Mouse (Mus musculus): Measurements from ENCODE around the gene Nol10.
A peak's percentile ranks its signal among the peaks of the same experiment; 100 is the strongest.

Nol10 gene

GRCm38 (mm10) chr12:17348048-17349036 is at the start of gene Nol10:
Gene Nol10 (plus strand): TSS chr12:17348458.
- DNase-seq, result peak; percentile 81

GRCm38 (mm10) chr12:17299902-17300301 is 48.4 kb upstream of the Nol10 start:
- no peak for DNase-seq

GRCm38 (mm10) chr12:17305445-17305844 is 42.8 kb upstream of the Nol10 start:
- no peak for DNase-seq

- DNase-seq, result no peak
Measured at GRCm38 (mm10) chr12:17308246-17308645, 40.0 kb upstream of the Nol10 start.

- no peak for DNase-seq
Measured at GRCm38 (mm10) chr12:17310852-17311839, 37.1 kb upstream of the Nol10 start.

GRCm38 (mm10) chr12:17316096-17316495 is 32.2 kb upstream of the Nol10 start:
- DNase-seq, result no peak

GRCm38 (mm10) chr12:17317970-17318369 is 30.3 kb upstream of the Nol10 start:
- no peak for DNase-seq

- no peak for DNase-seq
Measured at GRCm38 (mm10) chr12:17318453-17318852, 29.8 kb upstream of the Nol10 start.

- DNase-seq, result no peak
Measured at GRCm38 (mm10) chr12:17324549-17325470, 23.4 kb upstream of the Nol10 start.

GRCm38 (mm10) chr12:17329259-17329658 is 19.0 kb upstream of the Nol10 start, which contains the start of gene Atp6v1c2:
Gene Atp6v1c2 (minus strand): TSS chr12:17329359.
- no peak for DNase-seq

- no peak for DNase-seq
Measured at GRCm38 (mm10) chr12:17333459-17333858, 14.8 kb upstream of the Nol10 start.

GRCm38 (mm10) chr12:17338338-17338737 is 9.9 kb upstream of the Nol10 start:
- DNase-seq, result no peak

GRCm38 (mm10) chr12:17339114-17339905 is 8.9 kb upstream of the Nol10 start:
- DNase-seq, result no peak

- DNase-seq, result peak; percentile 22
Measured at GRCm38 (mm10) chr12:17347327-17348047, 771 bp upstream of the Nol10 start.

- no peak for DNase-seq
Measured at GRCm38 (mm10) chr12:17350106-17350505, 1.8 kb downstream of the Nol10 start.

- no peak for DNase-seq
Measured at GRCm38 (mm10) chr12:17356853-17357252, 8.6 kb downstream of the Nol10 start.

GRCm38 (mm10) chr12:17357795-17358194 is 9.5 kb downstream of the Nol10 start:
- no peak for DNase-seq

- DNase-seq, result no peak
Measured at GRCm38 (mm10) chr12:17358981-17359380, 10.7 kb downstream of the Nol10 start.

- no peak for DNase-seq
Measured at GRCm38 (mm10) chr12:17360104-17360503, 11.8 kb downstream of the Nol10 start.

- DNase-seq, result no peak
Measured at GRCm38 (mm10) chr12:17360650-17361049, 12.4 kb downstream of the Nol10 start.

Measured in cerebellum, adult 8-10 months (tissue).